Mouse (Mus musculus): ENCODE measurements around the gene Adamts1. TPM values are rescaled to one million over a fixed set of nuclear protein-coding genes. Genes with fewer than 3 reads are reported as not detected.

The Adamts1 gene
- polyA plus RNA-seq, 1 experiment = 13.2 TPM

DNA sequence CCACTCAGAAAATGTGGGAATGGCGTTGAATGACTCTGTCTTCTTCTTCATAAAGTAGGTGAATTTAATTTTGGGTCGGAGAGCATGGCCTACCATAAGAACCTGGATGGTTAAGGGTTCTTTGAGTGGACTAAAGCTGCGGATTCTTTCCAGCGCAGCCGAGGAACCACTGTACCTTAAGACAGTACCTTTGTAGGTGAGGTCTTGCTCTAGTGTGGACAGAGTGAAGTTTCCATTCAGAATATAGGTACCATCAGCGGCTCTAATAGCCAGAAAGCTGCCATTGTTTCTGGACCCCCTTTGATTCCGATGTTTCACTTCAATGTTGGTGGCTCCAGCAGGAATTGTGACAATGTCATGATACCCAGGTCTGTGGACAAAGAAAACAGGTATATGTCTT, 7.2 kb downstream of the Adamts1 start:
- Histone ChIP-seq H3K27ac (ENCODE audit: insufficient read depth, low read length) (no peak overlapping the region), H3K4me3 (replicated peaks; ENCODE audit: insufficient read depth, low read depth, low read length) (no peak overlapping the region), H3K27me3 (ENCODE audit: control insufficient read depth, insufficient read depth, low read length) (no peaks in the 10 kb centered on the region), H3K4me1 (ENCODE audit: control insufficient read depth, insufficient read depth, low read length) (peaks cover 3% of the 10 kb centered on the region; the same call in 1 of the 2 replicates)
- no peak for DNase-seq
- 94% methylated on average over 7 of the region's 7 CpGs for WGBS
- TF ChIP-seq CTCF (IDR thresholded peaks at IDR 0.05; ENCODE audit: borderline replicate concordance, insufficient read depth, low read depth, low read length) = no peak
- no peak for TF ChIP-seq POLR2A (IDR thresholded peaks at IDR 0.05; ENCODE audit: borderline replicate concordance, insufficient read depth, low read length)

DNA sequence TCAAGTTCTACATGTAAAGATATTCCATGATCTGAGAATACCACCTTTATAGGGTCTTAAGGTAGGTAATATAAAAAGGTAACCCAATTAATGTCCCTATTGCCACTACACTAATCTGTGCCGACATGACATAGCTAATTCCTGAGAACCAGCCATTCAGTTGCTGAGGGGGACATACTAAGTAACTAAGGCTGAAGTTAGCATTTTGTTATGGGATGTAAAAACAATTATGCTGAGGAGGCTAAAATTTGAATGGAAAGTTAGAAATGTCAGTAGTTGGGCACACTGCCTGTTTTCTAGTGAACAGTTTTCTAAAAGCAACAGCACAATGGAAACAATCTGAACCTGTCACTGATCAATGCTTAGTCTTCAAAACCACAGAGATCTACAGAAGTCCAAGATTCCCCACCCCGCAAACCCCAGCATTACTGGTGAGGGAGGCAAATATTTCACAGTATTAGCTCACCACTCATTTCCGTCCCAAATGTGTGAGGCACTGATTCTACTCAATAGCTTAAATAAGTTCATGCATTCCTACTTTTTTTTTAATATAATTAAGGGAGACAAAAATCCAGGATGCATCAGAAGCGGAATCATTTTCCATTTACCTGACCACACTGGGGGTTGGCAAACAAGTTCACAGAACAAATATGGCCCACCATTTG, 9.6 kb downstream of the Adamts1 start:
- no peak for TF ChIP-seq POLR2A (IDR thresholded peaks at IDR 0.05; ENCODE audit: borderline replicate concordance, insufficient read depth, low read length)
- TF ChIP-seq CTCF (IDR thresholded peaks at IDR 0.05; ENCODE audit: borderline replicate concordance, insufficient read depth, low read depth, low read length) = no peak
- no peak overlapping the region for H3K27ac ChIP-seq (ENCODE audit: insufficient read depth, low read length)
- H3K27me3 ChIP-seq (ENCODE audit: control insufficient read depth, insufficient read depth, low read length) = no peaks in the 10 kb centered on the region
- 87% methylated on average over 4 of the region's 4 CpGs for WGBS
- H3K4me3 ChIP-seq (replicated peaks; ENCODE audit: insufficient read depth, low read depth, low read length) = no peak overlapping the region
- no peak for DNase-seq
- H3K4me1 ChIP-seq (ENCODE audit: control insufficient read depth, insufficient read depth, low read length) = no peaks in the 10 kb centered on the region

DNA sequence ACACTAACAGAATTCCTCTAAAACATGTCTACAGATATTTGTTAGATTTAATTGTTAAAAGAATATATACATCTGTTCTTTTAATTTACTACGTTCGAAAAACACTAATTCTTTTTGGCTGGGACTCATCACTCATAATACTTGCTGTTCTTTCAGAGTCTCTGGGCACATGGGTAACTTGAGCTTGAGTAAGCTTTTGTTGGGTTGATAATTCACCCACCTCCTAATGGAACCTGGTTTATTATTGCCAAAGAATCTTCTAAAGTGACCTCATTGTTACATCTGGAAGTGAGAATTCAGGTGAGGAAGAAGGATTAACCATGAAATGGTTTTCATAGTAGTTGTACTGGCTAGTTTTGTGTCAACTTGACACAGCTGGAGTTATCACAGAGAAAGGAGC, 21.8 kb downstream of the Adamts1 start:
- Histone ChIP-seq H3K27ac (ENCODE audit: insufficient read depth, low read length) (no peak overlapping the region), H3K4me3 (replicated peaks; ENCODE audit: insufficient read depth, low read depth, low read length) (no peak overlapping the region), H3K4me1 (ENCODE audit: control insufficient read depth, insufficient read depth, low read length) (no peaks in the 10 kb centered on the region), H3K27me3 (ENCODE audit: control insufficient read depth, insufficient read depth, low read length) (no peaks in the 10 kb centered on the region)
- TF ChIP-seq CTCF (IDR thresholded peaks at IDR 0.05; ENCODE audit: borderline replicate concordance, insufficient read depth, low read depth, low read length) (no peak), POLR2A (IDR thresholded peaks at IDR 0.05; ENCODE audit: borderline replicate concordance, insufficient read depth, low read length) (no peak)
- DNase-seq = no peak
- 91% methylated on average over 2 of the region's 2 CpGs for WGBS

DNA sequence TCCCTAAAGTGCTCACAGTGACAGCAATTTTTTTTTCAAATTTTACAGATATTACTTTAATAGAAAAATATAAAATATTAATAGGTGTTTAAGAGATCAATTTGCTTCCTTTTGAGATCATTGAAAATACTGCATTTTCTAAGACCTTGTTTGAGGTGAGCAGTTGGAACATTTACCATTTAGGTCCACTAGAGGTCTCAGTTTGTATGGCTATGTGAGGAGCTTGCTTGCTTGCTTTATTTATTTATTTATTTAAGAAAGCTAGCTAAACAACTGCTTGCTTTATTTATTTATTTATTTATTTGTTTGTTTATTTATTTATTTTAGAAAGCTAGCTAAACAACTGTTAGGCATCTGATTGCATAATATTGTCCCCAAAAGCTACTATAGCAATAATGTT, 23.1 kb downstream of the Adamts1 start:
- DNase-seq = peak in 1 of 2 experiments; percentile 31

DNA sequence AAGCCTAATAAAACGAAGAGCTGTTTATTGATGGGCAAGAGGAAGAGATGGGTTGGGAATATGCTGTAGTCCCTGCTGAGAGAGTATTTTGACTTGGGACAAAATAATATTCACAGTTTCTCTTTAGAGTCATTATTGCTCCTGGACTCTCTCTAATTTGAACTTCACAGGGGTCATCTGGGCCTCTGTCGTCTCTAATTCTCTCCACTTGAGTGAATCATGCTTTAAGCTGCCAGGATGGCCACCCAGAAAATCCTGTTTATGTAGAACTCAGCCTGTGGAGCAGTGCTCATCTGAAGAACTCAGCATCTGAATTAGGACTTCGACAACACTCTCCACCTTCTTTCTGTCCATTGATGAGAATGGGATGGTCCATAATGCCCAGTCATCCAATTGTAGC, 30.6 kb downstream of the Adamts1 start:
- H3K4me3 ChIP-seq (replicated peaks; ENCODE audit: insufficient read depth, low read depth, low read length) = no peak overlapping the region
- H3K4me1 ChIP-seq (ENCODE audit: control insufficient read depth, insufficient read depth, low read length) = no peaks in the 10 kb centered on the region
- TF ChIP-seq POLR2A (IDR thresholded peaks at IDR 0.05; ENCODE audit: borderline replicate concordance, insufficient read depth, low read length) (no peak), CTCF (IDR thresholded peaks at IDR 0.05; ENCODE audit: borderline replicate concordance, insufficient read depth, low read depth, low read length) (no peak)
- H3K27me3 ChIP-seq (ENCODE audit: control insufficient read depth, insufficient read depth, low read length) = no peaks in the 10 kb centered on the region
- no peak overlapping the region for H3K27ac ChIP-seq (ENCODE audit: insufficient read depth, low read length)
- WGBS = 10% methylated on average over 3 of the region's 3 CpGs
- DNase-seq = peak in 1 of 2 experiments; percentile 13

More for the DNA sequence above, 23.1 kb downstream of the Adamts1 start:
- no peaks in the 10 kb centered on the region for H3K4me1 ChIP-seq (ENCODE audit: control insufficient read depth, insufficient read depth, low read length)
- H3K27ac ChIP-seq (ENCODE audit: insufficient read depth, low read length) = no peak overlapping the region
- peak; percentile 12; the same call in 1 of the 2 replicates for TF ChIP-seq CTCF (IDR thresholded peaks at IDR 0.05; ENCODE audit: borderline replicate concordance, insufficient read depth, low read depth, low read length)
- no peak for TF ChIP-seq POLR2A (IDR thresholded peaks at IDR 0.05; ENCODE audit: borderline replicate concordance, insufficient read depth, low read length)
- H3K27me3 ChIP-seq (ENCODE audit: control insufficient read depth, insufficient read depth, low read length) = no peaks in the 10 kb centered on the region
- H3K4me3 ChIP-seq (replicated peaks; ENCODE audit: insufficient read depth, low read depth, low read length) = no peak overlapping the region

DNA sequence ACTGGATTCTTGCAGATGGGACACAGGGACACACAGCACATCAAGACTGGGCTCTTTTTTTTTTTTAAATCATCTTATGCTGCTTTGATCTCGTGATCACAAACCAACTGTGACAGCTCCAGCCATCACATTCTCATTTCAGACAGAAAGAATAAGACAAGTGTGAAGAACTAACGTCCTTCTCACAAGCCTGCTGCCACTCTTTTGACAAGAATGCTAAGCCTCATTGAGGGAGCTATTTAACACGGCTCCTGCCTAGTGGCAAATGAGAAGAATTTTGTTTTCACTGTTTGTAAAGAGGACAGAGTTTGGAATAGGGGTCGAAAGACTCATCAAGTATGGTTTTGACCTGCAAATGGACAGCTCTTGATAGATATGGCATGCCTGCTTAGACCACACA, 35.6 kb downstream of the Adamts1 start:
- Histone ChIP-seq H3K27me3 (ENCODE audit: control insufficient read depth, insufficient read depth, low read length) (no peaks in the 10 kb centered on the region), H3K27ac (ENCODE audit: insufficient read depth, low read length) (no peak overlapping the region), H3K4me3 (replicated peaks; ENCODE audit: insufficient read depth, low read depth, low read length) (no peak overlapping the region), H3K4me1 (ENCODE audit: control insufficient read depth, insufficient read depth, low read length) (no peaks in the 10 kb centered on the region)
- no peak for DNase-seq
- TF ChIP-seq CTCF (IDR thresholded peaks at IDR 0.05; ENCODE audit: borderline replicate concordance, insufficient read depth, low read depth, low read length) = no peak
- TF ChIP-seq POLR2A (IDR thresholded peaks at IDR 0.05; ENCODE audit: borderline replicate concordance, insufficient read depth, low read length) = no peak
- 40% methylated on average over 4 of the region's 4 CpGs for WGBS

DNA sequence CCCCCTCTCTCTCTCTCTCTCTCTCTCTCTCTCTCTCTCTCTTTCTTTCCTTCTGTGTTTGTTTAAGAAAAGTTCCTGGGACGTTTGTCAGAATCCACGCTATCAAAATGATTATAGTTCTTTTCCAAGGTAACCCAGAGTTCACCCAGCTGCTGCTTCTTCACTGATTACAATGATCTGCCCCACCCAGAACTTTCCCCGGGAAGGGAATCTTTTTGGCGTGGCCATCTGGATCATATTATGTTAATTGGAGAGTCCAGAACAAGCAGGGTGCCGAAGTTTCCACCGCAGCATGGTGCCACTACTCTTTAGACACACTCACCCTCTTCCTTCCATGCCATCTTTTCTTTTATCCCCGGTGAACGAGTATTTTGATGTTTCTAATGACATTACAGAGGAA, 37.2 kb downstream of the Adamts1 start:
- 24% methylated on average over 8 of the region's 8 CpGs for WGBS
- no peak for DNase-seq
- H3K4me1 ChIP-seq (ENCODE audit: control insufficient read depth, insufficient read depth, low read length) = no peaks in the 10 kb centered on the region
- no peak for TF ChIP-seq CTCF (IDR thresholded peaks at IDR 0.05; ENCODE audit: borderline replicate concordance, insufficient read depth, low read depth, low read length)
- no peak for TF ChIP-seq POLR2A (IDR thresholded peaks at IDR 0.05; ENCODE audit: borderline replicate concordance, insufficient read depth, low read length)
- H3K27me3 ChIP-seq (ENCODE audit: control insufficient read depth, insufficient read depth, low read length) = no peaks in the 10 kb centered on the region
- no peak overlapping the region for H3K4me3 ChIP-seq (replicated peaks; ENCODE audit: insufficient read depth, low read depth, low read length)
- no peak overlapping the region for H3K27ac ChIP-seq (ENCODE audit: insufficient read depth, low read length)

DNA sequence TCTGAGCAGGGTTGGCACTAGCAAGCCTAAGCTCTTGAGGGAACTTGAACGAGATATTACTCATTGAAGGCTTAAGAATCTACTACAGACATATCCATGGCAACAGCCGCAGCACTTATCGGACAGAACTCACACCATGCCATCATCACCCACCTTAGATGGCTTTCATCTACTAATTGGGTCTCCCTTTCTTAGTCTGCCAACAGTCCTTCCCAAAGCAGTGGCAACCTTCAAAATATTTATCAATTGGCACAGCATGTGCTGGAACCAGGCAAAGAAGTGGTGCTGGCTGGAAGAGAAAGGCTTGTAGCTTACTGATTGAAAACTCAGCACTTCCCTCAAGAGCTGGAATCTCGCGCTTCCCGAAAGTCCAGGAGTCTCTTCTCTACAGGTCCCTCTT, 37.7 kb downstream of the Adamts1 start:
- WGBS = 28% methylated on average over 6 of the region's 6 CpGs

More for the DNA sequence above, 37.7 kb downstream of the Adamts1 start:
- no peak overlapping the region for H3K4me3 ChIP-seq (replicated peaks; ENCODE audit: insufficient read depth, low read depth, low read length)
- TF ChIP-seq POLR2A (IDR thresholded peaks at IDR 0.05; ENCODE audit: borderline replicate concordance, insufficient read depth, low read length) (no peak), CTCF (IDR thresholded peaks at IDR 0.05; ENCODE audit: borderline replicate concordance, insufficient read depth, low read depth, low read length) (no peak)
- DNase-seq = no peak
- H3K27me3 ChIP-seq (ENCODE audit: control insufficient read depth, insufficient read depth, low read length) = no peaks in the 10 kb centered on the region
- H3K4me1 ChIP-seq (ENCODE audit: control insufficient read depth, insufficient read depth, low read length) = no peaks in the 10 kb centered on the region
- no peak overlapping the region for H3K27ac ChIP-seq (ENCODE audit: insufficient read depth, low read length)
